Mouse (Mus musculus) limb, embryonic 11.5 days (tissue): ENCODE measurements around the gene Hand2. TPM values are rescaled to one million over a fixed set of nuclear protein-coding genes. Genes with fewer than 3 reads are reported as not detected.
A peak's percentile ranks its signal among the peaks of the same experiment; 100 is the strongest.

Experiments
- ATAC-seq: fragments of 200-750 bp; cut with Nextera tagmentation; 2 replicates; pipeline ENCODE4 v1.8.0; 2017; ENCODE audit warnings: low read depth; ENCODE audit not compliant: insufficient number of reproducible peaks, low FRiP score, low TSS enrichment
- DNase-seq: peaks from one replicate; pipeline ENCODE4 v3.0.0-alpha.2; 2015; ENCODE audit warnings: low spot score
- H3K27ac ChIP-seq: fragments of 300-500 bp; sonication (generic); replicated peaks from 2 replicates; pipeline ENCODE4 v1.5.1; 2014; ENCODE audit warnings: low read depth, mild to moderate bottlenecking, low read length
- H3K27me3 ChIP-seq: fragments of 300-500 bp; sonication (generic); 2 replicates; pipeline ENCODE4 v1.6.1; 2014; ENCODE audit warnings: mild to moderate bottlenecking, low read length, mixed read lengths; ENCODE audit not compliant: control insufficient read depth, insufficient read depth
- H3K36me3 ChIP-seq: fragments of 300-500 bp; sonication (generic); 2 replicates; pipeline ENCODE4 v1.6.1; 2014; ENCODE audit warnings: mild to moderate bottlenecking, low read length, moderate library complexity, mixed read lengths; ENCODE audit not compliant: control insufficient read depth, insufficient read depth
- H3K4me1 ChIP-seq: fragments of 300-500 bp; sonication (generic); 2 replicates; pipeline ENCODE4 v1.6.1; 2014; ENCODE audit warnings: low read length, mixed read lengths; ENCODE audit not compliant: control insufficient read depth, insufficient read depth
- H3K4me2 ChIP-seq: fragments of 300-500 bp; sonication (generic); 2 replicates; pipeline ENCODE4 v1.6.1; 2014; ENCODE audit warnings: low read depth, mild to moderate bottlenecking, moderate library complexity; ENCODE audit not compliant: severe bottlenecking
- H3K4me3 ChIP-seq: fragments of 300-500 bp; sonication (generic); 2 replicates; pipeline ENCODE4 v1.5.1; 2014; ENCODE audit warnings: low read depth, low read length
- H3K9ac ChIP-seq: fragments of 300-500 bp; sonication (generic); 2 replicates; pipeline ENCODE4 v1.6.1; 2014; ENCODE audit warnings: mild to moderate bottlenecking, low read length
- H3K9me3 ChIP-seq: fragments of 300-500 bp; sonication (generic); 2 replicates; pipeline ENCODE4 v1.6.1; 2016; ENCODE audit warnings: low read length; ENCODE audit not compliant: control insufficient read depth
- WGBS: fragments of 180-500 bp; shearing (Covaris S2); extraction: QIAGEN DNeasy Blood & Tissue Kit; methylation state at CpG from one replicate; pipeline ENCODE4 v1.1.7; 2014; 5-methylcytosine and 5-hydroxymethylcytosine counted together
- polyA plus RNA-seq: library from polyadenylated mRNA; unstranded; fragments of >200 nt; fragmentation: Nextera tagmentation; extraction: Ambion mirVana; gene quantifications from 2 replicates; pipeline ENCODE4 v1.2.1, GENCODE M21; 2014

The Hand2 gene
- polyA plus RNA-seq, 1 experiment from 2014 or later: 27.3 TPM

- H3K9ac ChIP-seq: peak overlapping the region; percentile 37; the same call in 1 of the 2 replicates
- ATAC-seq (no peak), DNase-seq (peak; percentile 38)
- H3K4me3 ChIP-seq: no peak overlapping the region
- H3K4me2 ChIP-seq: peak overlapping the region; percentile 40
- peaks cover 3% of the 10 kb centered on the region for H3K27me3 ChIP-seq
- peak overlapping the region; percentile 42; the same call in 1 of the 2 replicates for H3K27ac ChIP-seq
- no peaks in the 10 kb centered on the region for H3K9me3 ChIP-seq
- H3K4me1 ChIP-seq: peaks cover 5% of the 10 kb centered on the region
- WGBS: 15% methylated on average over 10 of the region's 10 CpGs
- H3K36me3 ChIP-seq: no peaks in the 10 kb centered on the region
Measured at GRCm38 (mm10) chr8:57313583-57313982, 7.2 kb upstream of the Hand2 start.

GRCm38 (mm10) chr8:57314216-57314615 is 6.6 kb upstream of the Hand2 start:
- H3K27me3 ChIP-seq: peaks cover 5% of the 10 kb centered on the region
- 0 out of 2 replicates have a peak overlapping the region, but pooled peaks have one; percentile 13 for H3K4me2 ChIP-seq
- ATAC-seq: peak; percentile 33; the same call in 1 of the 2 replicates

GRCm38 (mm10) chr8:57315471-57315870 is 5.3 kb upstream of the Hand2 start:
- ATAC-seq (no peak), DNase-seq (no peak)
- H3K4me3 ChIP-seq: no peak overlapping the region
- no peaks in the 10 kb centered on the region for H3K9me3 ChIP-seq
- peak overlapping the region; percentile 47; the same call in 1 of the 2 replicates for H3K27ac ChIP-seq
- H3K9ac ChIP-seq: no peak overlapping the region
- H3K36me3 ChIP-seq: no peaks in the 10 kb centered on the region
- 6% methylated on average over 3 of the region's 3 CpGs for WGBS
- H3K27me3 ChIP-seq: peaks cover 5% of the 10 kb centered on the region
- peak overlapping the region; percentile 15; the same call in 1 of the 2 replicates for H3K4me2 ChIP-seq
- H3K4me1 ChIP-seq: peaks cover 5% of the 10 kb centered on the region

More at GRCm38 (mm10) chr8:57314216-57314615, 6.6 kb upstream of the Hand2 start:
- Histone ChIP-seq H3K9me3 (no peaks in the 10 kb centered on the region), H3K4me1 (peaks cover 5% of the 10 kb centered on the region), H3K4me3 (no peak overlapping the region), H3K9ac (no peak overlapping the region), H3K36me3 (no peaks in the 10 kb centered on the region), H3K27ac (no peak overlapping the region)
- WGBS: 4% methylated on average over 10 of the region's 10 CpGs
- peak; percentile 75 for DNase-seq

GRCm38 (mm10) chr8:57317107-57317506 is 3.7 kb upstream of the Hand2 start:
- Histone ChIP-seq H3K27me3 (peaks cover 5% of the 10 kb centered on the region), H3K4me2 (peak overlapping the region; percentile 61), H3K4me1 (peaks cover 5% of the 10 kb centered on the region), H3K9ac (peak overlapping the region; percentile 49), H3K4me3 (0 out of 2 replicates have a peak overlapping the region, but pooled peaks have one; percentile 6), H3K9me3 (no peaks in the 10 kb centered on the region), H3K36me3 (no peaks in the 10 kb centered on the region), H3K27ac (no peak overlapping the region)
- ATAC-seq (no peak), DNase-seq (no peak)

- H3K4me2 ChIP-seq: peak overlapping the region; percentile 61
- WGBS: 8% methylated on average over 5 of the region's 5 CpGs
- peaks cover under 1% of the 10 kb centered on the region; the same call in 1 of the 2 replicates for H3K4me1 ChIP-seq
- ATAC-seq (no peak), DNase-seq (peak; percentile 32)
- no peaks in the 10 kb centered on the region for H3K36me3 ChIP-seq
- peak overlapping the region; percentile 78 for H3K9ac ChIP-seq
- no peak overlapping the region for H3K27ac ChIP-seq
- H3K9me3 ChIP-seq: no peaks in the 10 kb centered on the region
- H3K4me3 ChIP-seq: peak overlapping the region; percentile 85
- H3K27me3 ChIP-seq: peaks cover 5% of the 10 kb centered on the region
Measured at GRCm38 (mm10) chr8:57317890-57318480, 2.8 kb upstream of the Hand2 start.

- peak; percentile 66 for DNase-seq
- peak overlapping the region; percentile 88 for H3K27ac ChIP-seq
- H3K9ac ChIP-seq: peak overlapping the region; percentile 78
- H3K27me3 ChIP-seq: peaks cover 5% of the 10 kb centered on the region
- peak overlapping the region; percentile 61 for H3K4me2 ChIP-seq
- H3K4me3 ChIP-seq: peak overlapping the region; percentile 85
- ATAC-seq: no peak
- H3K36me3 ChIP-seq: no peaks in the 10 kb centered on the region; the same call in 1 of the 2 replicates
- no peaks in the 10 kb centered on the region for H3K9me3 ChIP-seq
- H3K4me1 ChIP-seq: no peaks in the 10 kb centered on the region
- WGBS: 2% methylated on average over 17 of the region's 17 CpGs
Measured at GRCm38 (mm10) chr8:57319092-57319980, 1.4 kb upstream of the Hand2 start.

GRCm38 (mm10) chr8:57319981-57320585 is 700 bp upstream of the Hand2 start:
- Histone ChIP-seq H3K27me3 (peaks cover 5% of the 10 kb centered on the region), H3K36me3 (no peaks in the 10 kb centered on the region; the same call in 1 of the 2 replicates), H3K9me3 (no peaks in the 10 kb centered on the region), H3K4me2 (peak overlapping the region; percentile 61), H3K4me3 (peak overlapping the region; percentile 85), H3K27ac (peak overlapping the region; percentile 88), H3K9ac (peak overlapping the region; percentile 78), H3K4me1 (no peaks in the 10 kb centered on the region)
- under 1% methylated on average over 22 of the region's 22 CpGs for WGBS
- ATAC-seq (no peak), DNase-seq (peak; percentile 66)
